Mouse (Mus musculus): Measurements from ENCODE around the gene P4ha3. TPM values are rescaled to one million over a fixed set of nuclear protein-coding genes. Genes with fewer than 3 reads are reported as not detected.

Gene P4ha3
- total RNA-seq, 2 experiments from 2014 or later = not detected

Other genes starting within 250 kb of the P4ha3 start
- gene Pold3, start 164.0 kb upstream of the P4ha3 start, total RNA-seq (2015; ENCODE audit: low replicate concordance) = 13.0 and 18.1 TPM in 2 replicates
- 50.3 and 62.6 TPM in 2 replicates for gene Pold3, start 164.0 kb upstream of the P4ha3 start, total RNA-seq (2017; ENCODE audit: low replicate concordance)
- 2.9 TPM in 1 of 2 replicates, not detected in the other for gene Lipt2, start 126.2 kb upstream of the P4ha3 start, total RNA-seq (2015; ENCODE audit: low replicate concordance)
- gene Lipt2, start 126.2 kb upstream of the P4ha3 start, total RNA-seq (2017; ENCODE audit: low replicate concordance) = 0.26 and 0.98 TPM in 2 replicates
- gene Kcne3, start 109.0 kb upstream of the P4ha3 start, total RNA-seq (2015; ENCODE audit: low replicate concordance) = not detected in 2 replicates
- gene Kcne3, start 109.0 kb upstream of the P4ha3 start, total RNA-seq (2017; ENCODE audit: low replicate concordance) = 1.8 and 3.7 TPM in 2 replicates
- gene Pgm2l1, start 58.1 kb upstream of the P4ha3 start, total RNA-seq (2015; ENCODE audit: low replicate concordance) = 11.1 and 13.2 TPM in 2 replicates
- gene Pgm2l1, start 58.1 kb upstream of the P4ha3 start, total RNA-seq (2017; ENCODE audit: low replicate concordance) = 12.7 and 18.4 TPM in 2 replicates
- gene C2cd3, start 86.7 kb downstream of the P4ha3 start, total RNA-seq (2015; ENCODE audit: low replicate concordance) = 11.1 and 28.8 TPM in 2 replicates
- 14.8 and 17.4 TPM in 2 replicates for gene C2cd3, start 86.7 kb downstream of the P4ha3 start, total RNA-seq (2017; ENCODE audit: low replicate concordance)
- 11.5 and 16.1 TPM in 2 replicates for gene Ppme1, start 86.8 kb downstream of the P4ha3 start, total RNA-seq (2015; ENCODE audit: low replicate concordance)
- 29.1 and 37.9 TPM in 2 replicates for gene Ppme1, start 86.8 kb downstream of the P4ha3 start, total RNA-seq (2017; ENCODE audit: low replicate concordance)
- gene Ucp3, start 187.5 kb downstream of the P4ha3 start, total RNA-seq (2015; ENCODE audit: low replicate concordance) = 0.42 TPM in 1 of 2 replicates, not detected in the other
- gene Ucp3, start 187.5 kb downstream of the P4ha3 start, total RNA-seq (2017; ENCODE audit: low replicate concordance) = 0.56 TPM in 1 of 2 replicates, not detected in the other
- gene Ucp2, start 207.8 kb downstream of the P4ha3 start, total RNA-seq (2015; ENCODE audit: low replicate concordance) = 1,034 and 1,242 TPM in 2 replicates
- 1,143 and 1,228 TPM in 2 replicates for gene Ucp2, start 207.8 kb downstream of the P4ha3 start, total RNA-seq (2017; ENCODE audit: low replicate concordance)
- gene Dnajb13, start 229.4 kb downstream of the P4ha3 start, total RNA-seq (2015; ENCODE audit: low replicate concordance) = 1.5 TPM in 1 of 2 replicates, not detected in the other
- gene Dnajb13, start 229.4 kb downstream of the P4ha3 start, total RNA-seq (2017; ENCODE audit: low replicate concordance) = 2.6 and 9.2 TPM in 2 replicates

Data from erythroblast, adult 5-6 weeks (primary cell).